In the genomic region with DNA sequence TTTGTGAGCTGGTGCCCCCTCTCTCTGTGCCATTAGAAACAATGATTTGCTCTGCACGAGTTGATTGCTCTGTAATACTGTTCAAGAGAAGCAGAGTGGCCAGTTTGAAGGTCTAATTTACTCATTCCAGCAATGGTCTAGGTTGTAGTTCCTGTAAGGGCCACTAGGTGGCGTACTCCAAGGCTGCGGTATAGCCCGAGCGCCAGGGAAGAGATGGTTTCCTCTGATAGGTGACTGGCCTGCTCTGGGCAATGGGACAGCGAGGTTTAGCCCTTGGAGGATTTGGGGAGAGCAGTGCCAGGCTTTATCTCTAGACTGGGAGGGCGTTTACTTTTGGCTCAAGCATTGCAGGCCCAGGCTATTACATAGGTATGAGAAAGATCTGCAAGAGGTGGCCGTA, we compare ENCODE assay signal across 8 mouse cellular contexts.
DNase-seq lines count a peak whose midpoint lies in the region; ATAC-seq and TF ChIP-seq lines count a peak whose summit lies in the region.
"Had no signal": no experiment of that assay in that cellular context is flagged by ENCODE, and none has a peak within 500 bp of the region (broad histone marks: within the 10 kb centered on the region; RNA-seq: fewer than 3 reads in every experiment).

No protein-coding gene starts in this region.

- WGBS in neural tube, embryonic 11.5 days = 32% methylated on average over 8 of the region's 8 CpGs

- H3K27me3 ChIP-seq in MEL (ENCODE audit: control insufficient read depth in 1 of 2, insufficient read depth in 2 of 2, low read length in 2 of 2) = no peaks in the 10 kb centered on the region
- no peaks in the 10 kb centered on the region for H3K27me3 ChIP-seq in neural tube, embryonic 11.5 days (ENCODE audit: control insufficient read depth, insufficient read depth, low read length)

- no peak overlapping the region for H3K9ac ChIP-seq in MEL (ENCODE audit: control insufficient read depth, low read depth, low read length, poor library complexity, severe bottlenecking)
- H3K9ac ChIP-seq in neural tube, embryonic 11.5 days (ENCODE audit: low read length) = no peak overlapping the region

- ATAC-seq in neural tube, embryonic 11.5 days (ENCODE audit: insufficient read depth, low FRiP score, low TSS enrichment) = no peak

- no peaks in the 10 kb centered on the region for H3K79me2 ChIP-seq in MEL (ENCODE audit: control insufficient read depth, insufficient read depth, low read length, poor library complexity)

- H3K4me2 ChIP-seq in neural tube, embryonic 11.5 days (ENCODE audit: low read depth) = no peak overlapping the region

- no peaks in the 10 kb centered on the region for H3K36me3 ChIP-seq in MEL (ENCODE audit: control insufficient read depth in 1 of 2, insufficient read depth in 2 of 2, low read length in 2 of 2)
- no peaks in the 10 kb centered on the region for H3K36me3 ChIP-seq in neural tube, embryonic 11.5 days (ENCODE audit: control insufficient read depth, insufficient read depth, low read length)

- no peak overlapping the region for H3K27ac ChIP-seq in layer of hippocampus, adult 2 months
- no peak overlapping the region for H3K27ac ChIP-seq in MEL (ENCODE audit: control insufficient read depth, low read depth, low read length)
- no peak overlapping the region for H3K27ac ChIP-seq in neural tube, embryonic 11.5 days (ENCODE audit: low read depth, low read length)
- H3K27ac ChIP-seq: macrophage had no signal

- DNase-seq in layer of hippocampus, adult 2 months (ENCODE audit: low spot score in 2 of 2) = peak in 1 of 2 experiments; percentile 22
- DNase-seq in layer of hippocampus, adult 9-10 months (ENCODE audit: low spot score) = no peak
- DNase-seq in MEL (ENCODE audit: low read depth, low spot score) = peak; percentile 52
- DNase-seq in c-Kit-positive CD71-positive TER-119-negative erythroid progenitor cells, embryonic 14.5 days (ENCODE audit: low read depth) = peak; percentile 46
- DNase-seq in kidney, postnatal 25 days = peak; percentile 29 to 44
- peak; percentile 60 for DNase-seq in neural tube, embryonic 11.5 days (ENCODE audit: low spot score)
- no peak for DNase-seq in urinary bladder, postnatal 4 days (ENCODE audit: low spot score in 2 of 2)

- no peaks in the 10 kb centered on the region for H3K4me1 ChIP-seq in MEL (ENCODE audit: control insufficient read depth in 1 of 2, insufficient read depth in 2 of 2, low read length in 2 of 2)
- H3K4me1 ChIP-seq in neural tube, embryonic 11.5 days (ENCODE audit: control insufficient read depth, insufficient read depth, low read length) = no peaks in the 10 kb centered on the region

- TF ChIP-seq CTCF in layer of hippocampus, adult 2 months (conservative IDR thresholded peaks at IDR 0.05) = peak; percentile 88
- peak; percentile 72 to 81 (median 76) for TF ChIP-seq CTCF in MEL (IDR thresholded peaks at IDR 0.05 in 2 of 3, conservative IDR thresholded peaks at IDR 0.05 in 1 of 3; ENCODE audit: control insufficient read depth in 1 of 3, insufficient read depth in 1 of 3, low read depth in 2 of 3, low read length in 3 of 3, poor library complexity in 1 of 3, severe bottlenecking in 1 of 3)

- TF ChIP-seq POLR2A in MEL (IDR thresholded peaks at IDR 0.05; ENCODE audit: control insufficient read depth in 1 of 2, insufficient read depth in 1 of 2, low read depth in 1 of 2, low read length in 2 of 2, poor library complexity in 1 of 2) = no peak

- peak; percentile 34 for TF ChIP-seq RAD21 in MEL (IDR thresholded peaks at IDR 0.05; ENCODE audit: low read depth, low read length)

- no peaks in the 10 kb centered on the region for H3K9me3 ChIP-seq in MEL (replicated peaks; ENCODE audit: insufficient read depth, low read length)
- H3K9me3 ChIP-seq in neural tube, embryonic 11.5 days (ENCODE audit: control insufficient read depth, low read length) = no peaks in the 10 kb centered on the region

- TF ChIP-seq EP300 in MEL (IDR thresholded peaks at IDR 0.05; ENCODE audit: low read depth in 1 of 2, low read length in 2 of 2) = no peak

- H3K4me3 ChIP-seq in layer of hippocampus, adult 2 months = no peak overlapping the region
- no peak overlapping the region for H3K4me3 ChIP-seq in MEL (ENCODE audit: control insufficient read depth in 1 of 2, insufficient read depth in 1 of 2, low read depth in 2 of 2, low read length in 2 of 2)
- no peak overlapping the region for H3K4me3 ChIP-seq in neural tube, embryonic 11.5 days (ENCODE audit: low read depth, low read length)

TF ChIP-seq in MEL, 35 proteins besides CTCF, POLR2A, EP300 and RAD21:
- TF ChIP-seq GATA1 (IDR thresholded peaks at IDR 0.05; ENCODE audit: low read depth, low read length) (no peak), SMC3 (IDR thresholded peaks at IDR 0.05; ENCODE audit: low read depth, low read length) (peak; percentile 58)

Comparison
In these comparisons a context has a peak if more than half of its experiments do, and no peak if none do; other contexts are left out.
1. DNase-seq: peak in MEL (single experiment), c-Kit-positive CD71-positive TER-119-negative erythroid progenitor cells, embryonic 14.5 days (single experiment), kidney, postnatal 25 days (2 of 2) and neural tube, embryonic 11.5 days (single experiment); none in layer of hippocampus, adult 9-10 months (single experiment) and urinary bladder, postnatal 4 days (0 of 2).